Comparison of ENCODE assay signal across 20 mouse cellular contexts in the genomic region with DNA sequence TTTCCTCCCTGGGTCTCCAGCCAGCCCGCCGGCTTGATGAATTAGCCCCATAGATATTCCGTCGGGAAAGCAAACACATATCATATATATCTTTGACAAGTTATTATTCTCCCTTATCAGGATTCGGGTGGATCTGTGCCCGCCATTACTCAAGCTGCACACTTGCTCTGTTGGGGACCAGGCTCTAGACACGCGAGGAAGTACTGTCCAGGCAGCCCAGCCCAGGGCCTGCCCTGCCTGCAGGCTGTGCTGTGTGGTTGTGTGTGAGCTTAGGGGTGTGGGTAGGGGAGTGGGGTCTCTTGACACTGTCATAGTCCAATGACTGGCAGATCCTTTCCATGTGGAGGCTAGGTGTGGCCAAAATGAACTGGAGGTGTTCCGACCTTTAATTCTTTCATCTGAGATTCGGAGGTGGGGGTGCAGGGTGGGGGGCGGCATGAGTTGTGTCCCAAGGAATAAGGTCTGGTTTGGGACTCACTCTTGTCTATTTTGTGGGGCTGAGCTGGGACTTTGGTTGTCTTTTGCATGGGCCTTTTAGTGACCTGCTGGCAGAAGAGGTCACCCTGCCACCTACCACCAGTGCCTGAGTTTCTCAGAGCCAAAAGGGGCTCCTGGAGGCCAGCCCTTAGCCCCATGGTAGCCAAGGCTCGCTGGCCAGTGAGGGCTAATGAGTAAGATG. TPM values are rescaled to one million over a fixed set of nuclear protein-coding genes. Genes with fewer than 3 reads are reported as not detected.
DNase-seq lines count a peak whose midpoint lies in the region; ATAC-seq and TF ChIP-seq lines count a peak whose summit lies in the region.
"Had no signal": no experiment of that assay in that cellular context is flagged by ENCODE, and none has a peak within 500 bp of the region (broad histone marks: within the 10 kb centered on the region; RNA-seq: fewer than 3 reads in every experiment).

No protein-coding gene starts in this region.

- no peak for TF ChIP-seq CTCF in forebrain, postnatal 0 days (IDR thresholded peaks at IDR 0.05; ENCODE audit: low read depth)

- ATAC-seq in forebrain, postnatal 0 days, result no peak
- ATAC-seq in intestine, embryonic 15.5 days, result no peak
- no peak for ATAC-seq in intestine, embryonic 16.5 days
- no peak for ATAC-seq in midbrain, embryonic 12.5 days (ENCODE audit: low FRiP score, low read depth)
- no peak for ATAC-seq in midbrain, embryonic 15.5 days (replicated peaks)
- peak; percentile 52; the same call in 1 of the 2 replicates for ATAC-seq in midbrain, embryonic 16.5 days
- no peak for ATAC-seq in megakaryocyte progenitor cell, adult 5-6 weeks (replicated peaks; ENCODE audit: poor library complexity)
- ATAC-seq: activated CD4-positive, CD25-positive, alpha-beta regulatory T cell, adult 4 months had no signal

- 54% methylated on average over 12 of the region's 12 CpGs for WGBS in forebrain, embryonic 10.5 days
- 55% methylated on average over 12 of the region's 12 CpGs for WGBS in forebrain, postnatal 0 days
- 35% methylated on average over 12 of the region's 12 CpGs for WGBS in intestine, embryonic 15.5 days
- 37% methylated on average over 12 of the region's 12 CpGs for WGBS in intestine, embryonic 16.5 days
- WGBS in midbrain, embryonic 12.5 days, result 52% methylated on average over 12 of the region's 12 CpGs
- WGBS in midbrain, embryonic 15.5 days, result 51% methylated on average over 12 of the region's 12 CpGs
- 56% methylated on average over 12 of the region's 12 CpGs for WGBS in midbrain, embryonic 16.5 days

- H3K27ac ChIP-seq in forebrain, embryonic 10.5 days, result no peak overlapping the region
- H3K27ac ChIP-seq in forebrain, postnatal 0 days (ENCODE audit: low read depth, low read length), result no peak overlapping the region
- H3K27ac ChIP-seq in intestine, embryonic 15.5 days, result no peak overlapping the region
- H3K27ac ChIP-seq in intestine, embryonic 16.5 days (ENCODE audit: low read length), result no peak overlapping the region
- peak overlapping the region; percentile 60 for H3K27ac ChIP-seq in midbrain, embryonic 12.5 days (replicated peaks)
- H3K27ac ChIP-seq in midbrain, embryonic 15.5 days, result no peak overlapping the region
- no peak overlapping the region for H3K27ac ChIP-seq in midbrain, embryonic 16.5 days (ENCODE audit: low read length)
- H3K27ac ChIP-seq: gastrocnemius, adult 2 months; left cerebral cortex, adult 2 months had no signal

- peaks cover 43% of the 10 kb centered on the region for H3K4me1 ChIP-seq in forebrain, embryonic 10.5 days
- H3K4me1 ChIP-seq in forebrain, postnatal 0 days (ENCODE audit: insufficient read depth), result peaks cover 15% of the 10 kb centered on the region; the same call in 1 of the 2 replicates
- H3K4me1 ChIP-seq in intestine, embryonic 15.5 days (replicated peaks), result peaks cover 8% of the 10 kb centered on the region; the same call in 1 of the 2 replicates
- 0 out of 2 replicates have a peak, but pooled peaks cover 5% of the 10 kb centered on the region for H3K4me1 ChIP-seq in intestine, embryonic 16.5 days (ENCODE audit: control insufficient read depth, insufficient read depth, low read length)
- H3K4me1 ChIP-seq in midbrain, embryonic 12.5 days, result peaks cover 29% of the 10 kb centered on the region
- H3K4me1 ChIP-seq in midbrain, embryonic 15.5 days, result peaks cover 31% of the 10 kb centered on the region
- peaks cover 14% of the 10 kb centered on the region; the same call in 1 of the 2 replicates for H3K4me1 ChIP-seq in midbrain, embryonic 16.5 days (ENCODE audit: control insufficient read depth, insufficient read depth, low read length)

- H3K9me3 ChIP-seq in forebrain, embryonic 10.5 days, result no peaks in the 10 kb centered on the region
- H3K9me3 ChIP-seq in forebrain, postnatal 0 days (ENCODE audit: low read length), result no peaks in the 10 kb centered on the region
- H3K9me3 ChIP-seq in intestine, embryonic 15.5 days, result no peaks in the 10 kb centered on the region
- H3K9me3 ChIP-seq in intestine, embryonic 16.5 days (ENCODE audit: control insufficient read depth, low read length), result no peaks in the 10 kb centered on the region
- H3K9me3 ChIP-seq in midbrain, embryonic 12.5 days, result no peaks in the 10 kb centered on the region
- H3K9me3 ChIP-seq in midbrain, embryonic 15.5 days, result no peaks in the 10 kb centered on the region
- H3K9me3 ChIP-seq in midbrain, embryonic 16.5 days (replicated peaks; ENCODE audit: control insufficient read depth, low read length, poor library complexity, severe bottlenecking), result no peaks in the 10 kb centered on the region

- H3K9ac ChIP-seq in forebrain, postnatal 0 days, result no peak overlapping the region
- H3K9ac ChIP-seq in intestine, embryonic 15.5 days, result no peak overlapping the region
- no peak overlapping the region for H3K9ac ChIP-seq in intestine, embryonic 16.5 days (ENCODE audit: low read depth, low read length)
- no peak overlapping the region for H3K9ac ChIP-seq in midbrain, embryonic 12.5 days (replicated peaks)
- no peak overlapping the region for H3K9ac ChIP-seq in midbrain, embryonic 15.5 days
- H3K9ac ChIP-seq in midbrain, embryonic 16.5 days (ENCODE audit: low read depth, low read length), result no peak overlapping the region

- H3K36me3 ChIP-seq in forebrain, embryonic 10.5 days (replicated peaks), result no peaks in the 10 kb centered on the region
- no peaks in the 10 kb centered on the region for H3K36me3 ChIP-seq in forebrain, postnatal 0 days (ENCODE audit: insufficient read depth)
- no peaks in the 10 kb centered on the region for H3K36me3 ChIP-seq in intestine, embryonic 15.5 days
- H3K36me3 ChIP-seq in intestine, embryonic 16.5 days (ENCODE audit: control insufficient read depth, insufficient read depth, low read length), result no peaks in the 10 kb centered on the region
- no peaks in the 10 kb centered on the region for H3K36me3 ChIP-seq in midbrain, embryonic 12.5 days
- H3K36me3 ChIP-seq in midbrain, embryonic 15.5 days (replicated peaks), result no peaks in the 10 kb centered on the region
- no peaks in the 10 kb centered on the region for H3K36me3 ChIP-seq in midbrain, embryonic 16.5 days (ENCODE audit: control insufficient read depth, insufficient read depth, low read length)

- no peak overlapping the region for H3K4me3 ChIP-seq in forebrain, embryonic 10.5 days
- no peak overlapping the region for H3K4me3 ChIP-seq in forebrain, postnatal 0 days (ENCODE audit: low read depth, low read length)
- H3K4me3 ChIP-seq in intestine, embryonic 15.5 days (replicated peaks), result no peak overlapping the region
- no peak overlapping the region for H3K4me3 ChIP-seq in intestine, embryonic 16.5 days (ENCODE audit: low read length)
- no peak overlapping the region for H3K4me3 ChIP-seq in midbrain, embryonic 12.5 days
- H3K4me3 ChIP-seq in midbrain, embryonic 15.5 days, result no peak overlapping the region
- H3K4me3 ChIP-seq in midbrain, embryonic 16.5 days (ENCODE audit: low read depth, low read length), result no peak overlapping the region
- H3K4me3 ChIP-seq: gastrocnemius, adult 2 months; left cerebral cortex, adult 2 months had no signal

- H3K27me3 ChIP-seq in forebrain, embryonic 10.5 days (ENCODE audit: poor library complexity, severe bottlenecking), result peaks cover 39% of the 10 kb centered on the region
- H3K27me3 ChIP-seq in forebrain, postnatal 0 days (ENCODE audit: insufficient read depth, low read length), result no peaks in the 10 kb centered on the region
- peaks cover 11% of the 10 kb centered on the region for H3K27me3 ChIP-seq in intestine, embryonic 15.5 days (replicated peaks)
- peaks cover 15% of the 10 kb centered on the region for H3K27me3 ChIP-seq in intestine, embryonic 16.5 days (replicated peaks; ENCODE audit: control insufficient read depth, insufficient read depth, low read length)
- peaks cover 25% of the 10 kb centered on the region for H3K27me3 ChIP-seq in midbrain, embryonic 12.5 days
- H3K27me3 ChIP-seq in midbrain, embryonic 15.5 days (replicated peaks), result no peaks in the 10 kb centered on the region
- no peaks in the 10 kb centered on the region for H3K27me3 ChIP-seq in midbrain, embryonic 16.5 days (ENCODE audit: control insufficient read depth, insufficient read depth, low read depth, low read length)

- H3K4me2 ChIP-seq in forebrain, postnatal 0 days (ENCODE audit: low read depth), result no peak overlapping the region
- peak overlapping the region; percentile 34 for H3K4me2 ChIP-seq in intestine, embryonic 15.5 days (replicated peaks)
- H3K4me2 ChIP-seq in intestine, embryonic 16.5 days (ENCODE audit: low read depth, low read length), result no peak overlapping the region
- H3K4me2 ChIP-seq in midbrain, embryonic 12.5 days (replicated peaks), result no peak overlapping the region
- no peak overlapping the region for H3K4me2 ChIP-seq in midbrain, embryonic 15.5 days
- H3K4me2 ChIP-seq in midbrain, embryonic 16.5 days (ENCODE audit: low read length), result no peak overlapping the region

- peak; percentile 13 for DNase-seq in forebrain, embryonic 10.5 days (ENCODE audit: extremely low spot score, low spot score)
- DNase-seq in forebrain, postnatal 0 days, result no peak
- DNase-seq: adrenal gland, postnatal 25 days; cerebellum, adult 9-10 months; gastrocnemius, adult 2 months; heart, adult 18-20 months; liver; right cerebral cortex, postnatal 25 days had no signal

RNA-seq across cellular contexts. Expression of gene 4931429L15Rik, which starts 33.0 kb away (rescaled TPM):
- 0.22 TPM in 1 of 2 replicates, not detected in the other for polyA plus RNA-seq in forebrain, embryonic 10.5 days (2016; fragmentation: Nextera tagmentation; extraction: Ambion mirVana)
- total RNA-seq in forebrain, postnatal 0 days (2014; rRNA removed), result not detected in 2 replicates
- not detected in 2 replicates for polyA plus RNA-seq in forebrain, postnatal 0 days (2015; fragmentation: Nextera tagmentation; extraction: Ambion mirVana)
- polyA plus RNA-seq in intestine, embryonic 15.5 days (2015; fragmentation: Nextera tagmentation; extraction: Ambion mirVana), result not detected in 2 replicates
- polyA plus RNA-seq in intestine, embryonic 16.5 days (2015; fragmentation: Nextera tagmentation; extraction: Ambion mirVana), result 0.11 TPM in 1 of 2 replicates, not detected in the other
- not detected in 2 replicates for polyA plus RNA-seq in midbrain, embryonic 12.5 days (2016; fragmentation: Nextera tagmentation; extraction: Ambion mirVana)
- polyA plus RNA-seq in midbrain, embryonic 15.5 days (2015; fragmentation: Nextera tagmentation; extraction: Ambion mirVana), result not detected in 2 replicates
- not detected in 2 replicates for polyA plus RNA-seq in midbrain, embryonic 16.5 days (2015; fragmentation: Nextera tagmentation; extraction: Ambion mirVana)
- total RNA-seq in megakaryocyte progenitor cell, adult 5-6 weeks (2015), result not detected in 2 replicates
- not detected in 2 replicates for total RNA-seq in megakaryocyte progenitor cell, adult 5-6 weeks (2017)
- total RNA-seq: adrenal gland, postnatal 25 days; gastrocnemius, adult 2 months; heart, adult 18-20 months; layer of hippocampus, adult 18-20 months; left cerebral cortex, adult 2 months had no signal
- polyA plus RNA-seq: activated CD4-positive, CD25-positive, alpha-beta regulatory T cell, adult 4 months; forebrain, embryonic 14.5 days; kidney, embryonic 16.5 days; urinary bladder, adult 2 months had no signal
